Mouse (Mus musculus): Measurements from ENCODE around the gene Rpp14. TPM values are rescaled to one million over a fixed set of nuclear protein-coding genes. Genes with fewer than 3 reads are reported as not detected.

Rpp14 gene
- 46.5 and 47.0 TPM in 2 replicates for polyA plus RNA-seq (2014; fragmentation: Nextera tagmentation; extraction: Ambion mirVana)

DNA sequence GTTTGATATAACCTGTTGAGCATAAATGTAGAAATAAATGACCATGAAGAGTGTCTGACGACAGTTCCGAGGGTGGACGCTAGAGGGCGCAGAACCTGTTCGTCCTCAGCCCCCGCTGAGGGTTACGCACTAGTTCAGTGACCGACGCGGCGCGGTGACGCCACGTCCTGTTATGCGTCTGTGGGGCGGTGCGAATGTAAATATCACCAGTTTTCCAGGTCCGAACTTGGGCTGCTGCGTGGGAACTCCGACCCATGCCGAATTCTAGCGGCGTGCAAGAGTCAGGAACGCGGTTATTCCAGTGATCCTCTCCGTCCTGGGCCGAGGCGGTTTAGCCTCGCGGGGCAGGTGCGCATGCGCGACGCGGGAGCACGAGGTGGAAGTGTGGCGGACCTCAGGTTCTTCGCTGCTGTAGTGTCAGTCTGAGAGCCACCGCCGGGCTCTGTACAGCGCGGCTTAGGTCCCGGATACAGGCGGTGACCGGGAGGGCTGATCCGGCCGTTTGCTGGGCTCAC, at the start of gene Rpp14:
Gene Rpp14 (plus strand): TSS at position 203 of the 515 bp plus-strand sequence.
- ATAC-seq (ENCODE audit: insufficient number of reproducible peaks, insufficient read depth, low FRiP score, low read depth): peak; percentile 95
- H3K27me3 ChIP-seq (ENCODE audit: control insufficient read depth, insufficient read depth, low read length): no peaks in the 10 kb centered on the region
- H3K9ac ChIP-seq (ENCODE audit: low read length): peak within 1 kb of the TSS; percentile 85
- H3K27ac ChIP-seq (replicated peaks in 1 of 2; ENCODE audit: control insufficient read depth in 1 of 2, insufficient read depth in 1 of 2, low read depth in 2 of 2, low read length in 2 of 2): peak within 1 kb of the TSS; percentile 98 to 99
- WGBS: under 1% methylated on average over 47 of the region's 47 CpGs
- peak within 1 kb of the TSS; percentile 78 for H3K4me2 ChIP-seq (ENCODE audit: low read length)
- H3K9me3 ChIP-seq (ENCODE audit: control insufficient read depth, low read length): no peaks in the 10 kb centered on the region
- H3K36me3 ChIP-seq (ENCODE audit: control insufficient read depth, insufficient read depth, low read length): peaks cover 18% of the 10 kb centered on the region
- H3K4me3 ChIP-seq (ENCODE audit: control insufficient read depth in 1 of 2, insufficient read depth in 1 of 2, low read depth in 1 of 2, low read length in 2 of 2): peak within 1 kb of the TSS; percentile 71 to 82
- peaks cover 4 to 12% of the 10 kb centered on the region in 2 experiments; a peak in 2 of 4 replicates for H3K4me1 ChIP-seq (ENCODE audit: control insufficient read depth in 2 of 2, insufficient read depth in 2 of 2, low read length in 2 of 2)

DNA sequence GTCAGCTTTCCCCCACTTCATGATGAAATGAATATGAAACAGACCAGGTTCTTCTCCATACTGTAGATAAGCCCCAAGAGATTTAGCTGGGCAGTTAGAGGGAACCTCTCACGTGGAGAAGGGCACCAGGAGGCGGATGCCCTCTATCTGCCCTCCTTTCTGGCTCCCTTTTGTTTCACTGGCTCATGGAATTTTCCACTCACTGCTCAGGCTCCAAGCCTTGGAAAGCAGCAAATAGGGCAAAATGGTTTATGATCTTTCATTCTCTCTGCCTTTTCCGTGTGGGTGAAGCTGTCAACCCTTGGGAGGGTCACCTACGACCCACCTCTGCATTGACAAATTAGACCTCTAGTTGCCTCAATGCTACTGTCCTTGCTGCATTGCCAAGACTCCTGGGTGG, 49.6 kb upstream of the Rpp14 start:
- Histone ChIP-seq H3K4me1 (ENCODE audit: control insufficient read depth in 2 of 2, insufficient read depth in 2 of 2, low read length in 2 of 2) (peaks cover 10 to 14% of the 10 kb centered on the region in 2 experiments), H3K27me3 (ENCODE audit: control insufficient read depth, insufficient read depth, low read length) (no peaks in the 10 kb centered on the region), H3K36me3 (ENCODE audit: control insufficient read depth, insufficient read depth, low read length) (no peaks in the 10 kb centered on the region), H3K4me3 (ENCODE audit: control insufficient read depth in 1 of 2, insufficient read depth in 1 of 2, low read depth in 1 of 2, low read length in 2 of 2) (no peak overlapping the region), H3K9me3 (ENCODE audit: control insufficient read depth, low read length) (peaks cover 2% of the 10 kb centered on the region; the same call in 1 of the 2 replicates), H3K27ac (replicated peaks in 1 of 2; ENCODE audit: control insufficient read depth in 1 of 2, insufficient read depth in 1 of 2, low read depth in 2 of 2, low read length in 2 of 2) (peak overlapping the region; percentile 73 to 77), H3K4me2 (ENCODE audit: low read length) (no peak overlapping the region), H3K9ac (ENCODE audit: low read length) (no peak overlapping the region)
- 34% methylated on average over 4 of the region's 4 CpGs for WGBS
- ATAC-seq (ENCODE audit: insufficient number of reproducible peaks, insufficient read depth, low FRiP score, low read depth): peak; percentile 44; the same call in 1 of the 2 replicates

DNA sequence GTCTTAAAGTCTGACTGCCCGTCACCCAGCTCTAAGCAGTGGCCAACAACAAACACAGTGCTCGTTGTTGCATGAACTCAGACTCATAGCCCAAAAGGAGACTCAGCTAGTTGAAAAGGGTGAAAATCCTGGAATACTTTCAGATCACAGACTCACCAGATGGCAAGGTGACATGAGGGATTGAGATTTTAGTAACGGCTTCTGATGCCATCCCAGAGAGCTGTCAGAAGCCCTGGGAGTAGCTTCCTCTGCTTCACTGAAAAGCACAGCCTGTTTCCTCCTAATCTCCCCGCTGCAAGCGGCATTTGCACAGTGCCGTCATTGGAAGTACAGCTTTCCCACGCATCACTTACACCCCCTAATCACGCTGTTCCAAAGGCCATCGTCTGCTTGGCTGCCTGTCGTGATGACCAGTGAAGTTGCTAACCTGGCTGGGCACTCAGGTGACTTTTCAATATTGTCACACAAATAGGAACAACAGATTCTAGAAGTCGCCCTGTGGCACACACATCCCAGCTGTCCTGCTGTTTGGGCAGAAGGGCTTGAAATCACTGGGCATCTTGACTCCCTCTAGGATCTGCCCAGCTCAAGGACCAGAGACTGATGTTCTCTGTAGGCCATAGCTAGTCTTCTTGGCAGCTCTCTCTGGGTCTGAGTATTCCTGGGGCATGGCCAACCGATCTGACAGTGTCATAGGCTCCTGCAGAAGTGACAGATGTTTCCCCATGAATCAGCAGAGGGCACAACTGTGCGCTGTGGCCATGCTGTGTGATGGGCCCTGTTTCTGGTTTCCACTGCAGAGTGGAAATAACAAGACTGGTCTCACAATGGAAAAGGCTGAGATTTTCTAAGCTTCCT, 47.9 kb upstream of the Rpp14 start:
- Histone ChIP-seq H3K27me3 (ENCODE audit: control insufficient read depth, insufficient read depth, low read length) (no peaks in the 10 kb centered on the region), H3K4me2 (ENCODE audit: low read length) (no peak overlapping the region), H3K4me3 (ENCODE audit: control insufficient read depth in 1 of 2, insufficient read depth in 1 of 2, low read depth in 1 of 2, low read length in 2 of 2) (no peak overlapping the region), H3K4me1 (ENCODE audit: control insufficient read depth in 2 of 2, insufficient read depth in 2 of 2, low read length in 2 of 2) (peaks cover 14 to 16% of the 10 kb centered on the region in 2 experiments), H3K36me3 (ENCODE audit: control insufficient read depth, insufficient read depth, low read length) (no peaks in the 10 kb centered on the region), H3K9ac (ENCODE audit: low read length) (no peak overlapping the region), H3K27ac (replicated peaks in 1 of 2; ENCODE audit: control insufficient read depth in 1 of 2, insufficient read depth in 1 of 2, low read depth in 2 of 2, low read length in 2 of 2) (peak overlapping the region; percentile 2 to 33; a peak in 1 of 4 replicates), H3K9me3 (ENCODE audit: control insufficient read depth, low read length) (peaks cover 2% of the 10 kb centered on the region; the same call in 1 of the 2 replicates)
- 66% methylated on average over 13 of the region's 13 CpGs for WGBS
- ATAC-seq (ENCODE audit: insufficient number of reproducible peaks, insufficient read depth, low FRiP score, low read depth): no peak

DNA sequence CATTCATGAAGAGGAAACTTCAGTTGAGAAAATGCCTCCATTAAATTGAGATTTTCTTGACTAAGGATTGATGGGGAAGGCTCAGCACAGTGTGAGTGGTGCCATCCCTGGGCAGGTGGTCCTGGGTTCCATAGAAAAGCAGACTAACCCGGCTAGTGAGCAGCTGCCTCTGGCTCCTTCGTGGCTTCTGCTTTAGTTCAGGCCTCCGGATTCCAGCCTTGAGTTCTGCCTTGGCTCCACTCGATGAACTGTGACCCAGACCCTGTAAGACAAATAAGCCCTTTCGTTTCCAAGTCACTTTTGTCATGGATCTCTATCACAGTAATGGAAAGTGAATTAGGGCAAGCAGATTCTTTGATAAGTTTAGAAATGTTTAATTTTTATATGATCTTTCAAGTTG, 45.6 kb upstream of the Rpp14 start:
- Histone ChIP-seq H3K4me1 (ENCODE audit: control insufficient read depth in 2 of 2, insufficient read depth in 2 of 2, low read length in 2 of 2) (peaks cover 14% of the 10 kb centered on the region in 2 experiments), H3K27me3 (ENCODE audit: control insufficient read depth, insufficient read depth, low read length) (no peaks in the 10 kb centered on the region), H3K27ac (replicated peaks in 1 of 2; ENCODE audit: control insufficient read depth in 1 of 2, insufficient read depth in 1 of 2, low read depth in 2 of 2, low read length in 2 of 2) (no peak overlapping the region), H3K4me3 (ENCODE audit: control insufficient read depth in 1 of 2, insufficient read depth in 1 of 2, low read depth in 1 of 2, low read length in 2 of 2) (no peak overlapping the region), H3K9ac (ENCODE audit: low read length) (no peak overlapping the region), H3K36me3 (ENCODE audit: control insufficient read depth, insufficient read depth, low read length) (no peaks in the 10 kb centered on the region), H3K4me2 (ENCODE audit: low read length) (no peak overlapping the region), H3K9me3 (ENCODE audit: control insufficient read depth, low read length) (peaks cover 2% of the 10 kb centered on the region; the same call in 1 of the 2 replicates)
- WGBS: 79% methylated on average over 5 of the region's 5 CpGs
- ATAC-seq (ENCODE audit: insufficient number of reproducible peaks, insufficient read depth, low FRiP score, low read depth): no peak

DNA sequence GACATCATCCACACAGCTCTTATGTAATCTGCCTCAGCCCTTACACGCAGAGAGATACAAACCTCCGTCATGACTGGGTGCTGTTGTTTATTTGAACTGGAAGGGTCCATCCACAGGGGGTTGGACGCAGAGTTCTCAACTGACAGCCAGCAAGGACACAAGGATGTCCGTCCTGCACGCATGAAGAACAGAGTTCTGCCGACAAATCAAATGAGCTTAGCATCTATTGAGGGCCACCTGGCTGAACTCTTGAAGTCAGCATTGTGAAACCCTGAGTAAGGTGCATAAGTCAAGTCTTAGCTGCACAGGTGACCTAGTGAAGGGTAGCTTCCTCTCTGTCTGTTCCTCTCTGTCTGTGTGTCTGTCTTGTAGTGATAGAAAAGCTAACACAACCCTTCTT, 44.2 kb upstream of the Rpp14 start:
- Histone ChIP-seq H3K27ac (replicated peaks in 1 of 2; ENCODE audit: control insufficient read depth in 1 of 2, insufficient read depth in 1 of 2, low read depth in 2 of 2, low read length in 2 of 2) (no peak overlapping the region), H3K4me3 (ENCODE audit: control insufficient read depth in 1 of 2, insufficient read depth in 1 of 2, low read depth in 1 of 2, low read length in 2 of 2) (no peak overlapping the region), H3K36me3 (ENCODE audit: control insufficient read depth, insufficient read depth, low read length) (no peaks in the 10 kb centered on the region), H3K9ac (ENCODE audit: low read length) (no peak overlapping the region), H3K4me1 (ENCODE audit: control insufficient read depth in 2 of 2, insufficient read depth in 2 of 2, low read length in 2 of 2) (peaks cover 4 to 6% of the 10 kb centered on the region in 2 experiments; a peak in 1 of 4 replicates), H3K4me2 (ENCODE audit: low read length) (no peak overlapping the region), H3K27me3 (ENCODE audit: control insufficient read depth, insufficient read depth, low read length) (no peaks in the 10 kb centered on the region), H3K9me3 (ENCODE audit: control insufficient read depth, low read length) (no peaks in the 10 kb centered on the region)
- no peak for ATAC-seq (ENCODE audit: insufficient number of reproducible peaks, insufficient read depth, low FRiP score, low read depth)
- 76% methylated on average over 6 of the region's 6 CpGs for WGBS

DNA sequence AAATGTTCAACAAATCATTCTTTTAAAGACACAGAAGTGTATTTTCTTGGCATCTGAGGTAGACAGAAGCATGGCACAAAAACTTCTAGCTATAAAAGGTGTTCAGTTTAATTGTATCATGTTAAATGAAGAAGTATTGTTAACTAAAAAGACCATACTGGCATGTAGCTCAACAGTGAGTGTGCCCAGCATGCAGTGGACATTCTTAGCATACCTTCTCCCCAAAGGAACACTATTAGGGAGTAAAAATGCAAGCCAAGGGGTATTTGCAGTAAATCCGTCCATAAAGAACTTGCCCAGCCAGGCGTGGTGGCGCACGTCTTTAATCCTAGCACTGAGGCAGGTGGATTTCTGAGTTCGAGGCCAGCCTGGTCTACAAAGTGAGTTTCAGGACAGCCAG, 43.8 kb upstream of the Rpp14 start:
- Histone ChIP-seq H3K4me2 (ENCODE audit: low read length) (no peak overlapping the region), H3K9ac (ENCODE audit: low read length) (no peak overlapping the region), H3K4me1 (ENCODE audit: control insufficient read depth in 2 of 2, insufficient read depth in 2 of 2, low read length in 2 of 2) (peaks cover 4 to 6% of the 10 kb centered on the region in 2 experiments; a peak in 1 of 4 replicates), H3K9me3 (ENCODE audit: control insufficient read depth, low read length) (no peaks in the 10 kb centered on the region), H3K27ac (replicated peaks in 1 of 2; ENCODE audit: control insufficient read depth in 1 of 2, insufficient read depth in 1 of 2, low read depth in 2 of 2, low read length in 2 of 2) (no peak overlapping the region), H3K36me3 (ENCODE audit: control insufficient read depth, insufficient read depth, low read length) (no peaks in the 10 kb centered on the region), H3K4me3 (ENCODE audit: control insufficient read depth in 1 of 2, insufficient read depth in 1 of 2, low read depth in 1 of 2, low read length in 2 of 2) (no peak overlapping the region), H3K27me3 (ENCODE audit: control insufficient read depth, insufficient read depth, low read length) (no peaks in the 10 kb centered on the region)
- ATAC-seq (ENCODE audit: insufficient number of reproducible peaks, insufficient read depth, low FRiP score, low read depth): no peak
- 60% methylated on average over 5 of the region's 5 CpGs for WGBS

DNA sequence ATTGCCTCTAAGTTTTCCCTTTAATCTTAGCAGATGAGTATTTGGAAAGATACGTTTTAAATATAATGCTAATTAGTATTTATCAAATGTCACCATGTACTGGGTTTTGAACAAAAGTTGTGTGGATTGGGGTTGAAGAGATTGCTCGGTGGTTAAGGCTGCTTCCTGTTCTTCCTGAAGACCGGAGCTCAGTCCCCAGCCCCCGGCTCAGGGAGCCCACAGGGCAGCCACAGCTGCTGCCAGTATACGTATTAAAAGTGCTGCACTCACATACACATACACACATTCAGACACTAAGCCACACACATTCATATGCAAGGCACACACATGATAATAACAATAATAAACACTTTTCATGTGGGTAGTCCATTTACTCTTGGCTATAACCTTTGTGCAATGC, 42.0 kb upstream of the Rpp14 start:
- 71% methylated on average over 5 of the region's 5 CpGs for WGBS
- Histone ChIP-seq H3K9me3 (ENCODE audit: control insufficient read depth, low read length) (no peaks in the 10 kb centered on the region), H3K9ac (ENCODE audit: low read length) (no peak overlapping the region), H3K27ac (replicated peaks in 1 of 2; ENCODE audit: control insufficient read depth in 1 of 2, insufficient read depth in 1 of 2, low read depth in 2 of 2, low read length in 2 of 2) (no peak overlapping the region), H3K4me2 (ENCODE audit: low read length) (no peak overlapping the region), H3K4me3 (ENCODE audit: control insufficient read depth in 1 of 2, insufficient read depth in 1 of 2, low read depth in 1 of 2, low read length in 2 of 2) (no peak overlapping the region), H3K36me3 (ENCODE audit: control insufficient read depth, insufficient read depth, low read length) (0 out of 2 replicates have a peak, but pooled peaks cover 4% of the 10 kb centered on the region), H3K27me3 (ENCODE audit: control insufficient read depth, insufficient read depth, low read length) (no peaks in the 10 kb centered on the region), H3K4me1 (ENCODE audit: control insufficient read depth in 2 of 2, insufficient read depth in 2 of 2, low read length in 2 of 2) (0 out of 4 replicates have a peak, but pooled peaks cover 2 to 4% of the 10 kb centered on the region in 2 experiments)
- ATAC-seq (ENCODE audit: insufficient number of reproducible peaks, insufficient read depth, low FRiP score, low read depth): no peak
